Mouse (Mus musculus) bone marrow, adult 2 months (tissue): ENCODE results near the gene Atf5. TPM values are rescaled to one million over a fixed set of nuclear protein-coding genes. Genes with fewer than 3 reads are reported as not detected.
A peak's percentile ranks its signal among the peaks of the same experiment; 100 is the strongest.

ENCODE experiments used
- H3K27ac ChIP-seq: fragments of 200-500 bp; 2 replicates; pipeline ENCODE4 v1.5.1; 2012; ENCODE audit warnings: low read depth, mild to moderate bottlenecking, control low read depth, inconsistent platforms, low read length; ENCODE audit not compliant: control insufficient read depth, poor library complexity, insufficient read depth
- H3K4me1 ChIP-seq: fragments of 200-500 bp; 2 replicates; pipeline ENCODE4 v1.6.1; 2011; ENCODE audit warnings: low read length; ENCODE audit not compliant: control insufficient read depth, insufficient read depth
- H3K4me3 ChIP-seq: fragments of 200-500 bp; replicated peaks from 2 replicates; pipeline ENCODE3; 2011; ENCODE audit warnings: mild to moderate bottlenecking, low read depth, low read length, control low read depth; ENCODE audit not compliant: control insufficient read depth
- CTCF ChIP-seq: fragments of 200-500 bp; IDR thresholded peaks from 2 replicates; pipeline ENCODE4 v1.5.1; 2011; ENCODE audit warnings: low read length, control low read depth; ENCODE audit not compliant: control insufficient read depth, insufficient read depth
- POLR2A ChIP-seq: fragments of 200-500 bp; IDR thresholded peaks from 2 replicates; pipeline ENCODE4 v1.6.1; 2011; ENCODE audit warnings: low read depth, mild to moderate bottlenecking, control low read depth, low read length, borderline replicate concordance; ENCODE audit not compliant: control insufficient read depth
- WGBS: fragments of 180-500 bp; shearing (Covaris S2); methylation state at CpG from one replicate; pipeline ENCODE4 v1.1.7; 2018; 5-methylcytosine and 5-hydroxymethylcytosine counted together
- polyA plus RNA-seq: library from polyadenylated mRNA; stranded (reverse); fragments of >200 nt; gene quantifications from 2 replicates; pipeline ENCODE4 v1.2.4, GENCODE M21; 2011; ENCODE audit warnings: low replicate concordance; ENCODE audit not compliant: missing spikeins, insufficient read depth, insufficient read length

Atf5 gene
- polyA plus RNA-seq, 1 experiment: 32.7 TPM

DNA sequence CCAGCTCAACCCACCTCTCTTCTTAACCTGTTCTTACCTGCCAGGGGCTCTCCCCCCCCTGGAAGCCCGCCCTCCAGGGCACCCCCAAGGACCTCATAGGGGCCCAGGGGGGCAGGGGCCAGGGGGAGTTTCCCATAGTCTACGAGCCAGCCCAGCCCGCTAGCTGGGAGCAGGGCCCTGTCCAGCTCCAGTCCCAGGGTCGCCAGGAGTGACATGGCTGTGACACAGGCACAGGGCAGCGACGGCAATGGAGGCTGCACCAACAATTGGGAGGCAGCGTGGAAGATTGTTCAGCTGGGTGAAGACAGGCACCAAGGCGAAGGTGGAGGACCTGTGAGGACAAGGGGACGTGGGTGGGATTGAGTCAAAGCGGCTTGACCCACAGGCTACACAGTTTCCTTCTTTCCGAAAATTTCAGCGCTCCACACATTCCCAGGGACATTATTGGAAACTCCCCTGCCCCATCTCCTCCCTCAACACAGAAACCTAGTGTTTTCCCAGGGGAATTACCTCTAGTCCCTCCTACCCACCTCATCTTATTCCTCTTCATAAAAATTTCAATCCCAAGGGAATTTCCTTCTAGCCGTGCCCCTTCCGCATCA, 1.4 kb downstream of the Atf5 start:
- Histone ChIP-seq H3K27ac (peak overlapping the region; percentile 76; the same call in 1 of the 2 replicates), H3K4me1 (peaks cover 7% of the 10 kb centered on the region), H3K4me3 (peak overlapping the region; percentile 89)
- TF ChIP-seq POLR2A (no peak), CTCF (no peak)
- WGBS: 62% methylated on average over 14 of the region's 14 CpGs

DNA sequence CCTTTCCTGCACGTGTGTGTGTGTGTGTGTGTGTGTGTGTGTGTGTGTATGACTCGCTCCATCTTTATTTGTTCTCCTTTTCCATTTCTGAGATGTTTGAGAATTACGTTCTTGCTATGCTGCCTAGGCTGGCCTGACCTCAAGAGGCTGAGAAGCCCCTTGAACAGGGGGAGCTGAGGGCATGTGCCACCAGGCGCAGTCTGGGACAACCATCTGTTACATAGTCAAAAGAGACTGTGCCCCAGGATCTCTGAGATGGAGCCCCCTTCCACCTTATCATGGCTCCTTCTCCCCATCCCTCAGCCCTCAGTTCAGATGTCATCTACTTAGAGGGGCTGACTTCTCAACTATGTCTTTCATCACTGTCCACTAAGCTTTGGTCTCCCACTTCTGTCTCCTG, 2.0 kb downstream of the Atf5 start:
- Histone ChIP-seq H3K27ac (no peak overlapping the region), H3K4me1 (peaks cover 4% of the 10 kb centered on the region), H3K4me3 (no peak overlapping the region)
- TF ChIP-seq CTCF (no peak), POLR2A (no peak)
- 80% methylated on average over 4 of the region's 4 CpGs for WGBS

DNA sequence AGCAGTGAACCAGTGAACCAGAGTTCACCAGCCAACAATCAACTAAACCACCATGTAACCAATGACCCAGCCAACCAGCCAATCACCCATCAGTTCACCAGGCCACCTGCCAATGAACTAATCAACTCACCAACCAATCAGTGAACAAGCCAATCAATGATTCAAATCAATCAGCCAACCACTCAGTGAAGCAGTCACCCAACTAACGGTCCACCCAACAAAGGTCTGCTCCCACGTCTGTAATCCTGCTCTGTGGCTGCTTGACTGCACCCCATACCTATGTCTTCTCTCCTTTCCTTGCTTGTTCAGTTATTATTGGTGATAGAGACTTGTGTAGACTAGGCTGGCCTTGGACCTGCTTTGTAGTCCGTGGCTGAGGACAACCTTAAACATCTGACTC, 2.5 kb downstream of the Atf5 start:
- WGBS: 85% methylated on average over 3 of the region's 3 CpGs
- Histone ChIP-seq H3K4me1 (peaks cover 4% of the 10 kb centered on the region), H3K4me3 (no peak overlapping the region), H3K27ac (no peak overlapping the region)
- TF ChIP-seq CTCF (no peak), POLR2A (no peak)

DNA sequence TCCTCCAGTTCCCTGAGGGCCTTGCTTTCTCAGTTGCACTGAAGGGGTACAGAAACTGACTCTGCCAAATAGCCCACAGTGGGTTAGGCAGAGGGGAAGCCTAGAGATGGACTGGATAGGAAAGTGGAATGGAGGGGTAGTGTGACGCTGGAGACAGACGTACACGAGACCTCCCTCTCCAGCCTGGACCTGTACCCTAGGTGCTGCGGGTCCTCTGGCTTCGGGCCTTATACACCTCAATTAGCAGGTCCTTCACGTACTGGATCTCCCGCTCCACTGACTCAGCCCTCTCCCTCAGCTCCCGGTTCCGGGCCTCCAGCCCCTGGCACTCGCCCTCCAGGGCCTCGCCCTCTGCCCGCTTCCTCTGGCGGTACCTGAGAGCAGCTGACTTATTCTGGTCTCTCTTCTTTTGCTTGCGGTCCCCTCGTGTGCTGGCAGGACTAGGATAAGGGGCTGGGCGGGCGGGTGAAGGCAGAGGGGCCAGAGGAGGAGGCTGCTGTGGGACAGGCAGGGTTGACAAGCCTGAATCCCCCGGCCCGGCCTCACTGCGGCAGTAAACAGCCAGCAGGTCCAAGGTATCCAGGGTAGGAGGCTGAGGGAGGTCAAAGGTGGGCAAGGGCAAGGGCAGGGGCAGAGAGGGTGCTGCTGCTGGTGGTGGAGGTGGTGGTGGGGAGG, 3.7 kb downstream of the Atf5 start:
- 90% methylated on average over 20 of the region's 20 CpGs for WGBS
- no peak for TF ChIP-seq POLR2A
- no peak for TF ChIP-seq CTCF
- H3K4me1 ChIP-seq: peaks cover 2% of the 10 kb centered on the region
- no peak overlapping the region for H3K27ac ChIP-seq
- H3K4me3 ChIP-seq: no peak overlapping the region

DNA sequence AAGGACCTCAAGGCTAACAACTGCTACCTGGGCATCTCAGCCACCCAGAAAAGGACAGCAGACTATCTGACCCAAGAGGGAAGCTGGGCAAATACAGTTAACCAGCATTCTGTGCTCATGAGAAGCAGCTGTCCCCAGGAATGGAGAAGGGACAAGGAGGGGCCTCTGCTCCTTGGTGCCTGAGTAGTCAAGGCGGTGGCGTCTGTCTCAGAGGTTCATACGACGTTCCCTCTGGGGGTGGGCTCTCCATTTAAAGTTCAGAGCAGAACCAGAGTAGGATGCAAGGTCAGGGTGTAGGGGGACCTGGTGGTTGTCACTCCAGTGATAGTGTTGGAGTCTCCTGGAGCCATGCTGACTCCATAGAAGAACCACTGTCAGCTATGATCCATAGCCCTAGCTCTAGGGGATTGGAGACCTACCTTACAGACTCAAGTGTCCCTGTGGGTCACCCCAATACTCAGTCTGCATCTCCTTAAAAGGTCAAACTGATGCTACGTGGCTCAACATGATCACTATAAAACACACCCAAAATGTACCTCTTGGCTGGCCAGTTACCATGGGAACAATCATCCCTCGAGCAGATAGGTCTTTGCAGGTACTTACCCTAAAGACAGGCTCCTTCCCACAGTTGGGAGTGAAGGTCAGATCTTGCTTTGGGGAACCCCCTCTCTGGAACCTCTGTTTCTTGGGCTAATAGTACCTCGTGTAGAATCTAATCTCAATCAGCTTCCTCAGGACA, 5.5 kb downstream of the Atf5 start:
- H3K4me3 ChIP-seq: no peak overlapping the region
- TF ChIP-seq CTCF (no peak), POLR2A (no peak)
- 86% methylated on average over 7 of the region's 7 CpGs for WGBS
- no peak overlapping the region for H3K27ac ChIP-seq
- peaks cover 2% of the 10 kb centered on the region for H3K4me1 ChIP-seq

DNA sequence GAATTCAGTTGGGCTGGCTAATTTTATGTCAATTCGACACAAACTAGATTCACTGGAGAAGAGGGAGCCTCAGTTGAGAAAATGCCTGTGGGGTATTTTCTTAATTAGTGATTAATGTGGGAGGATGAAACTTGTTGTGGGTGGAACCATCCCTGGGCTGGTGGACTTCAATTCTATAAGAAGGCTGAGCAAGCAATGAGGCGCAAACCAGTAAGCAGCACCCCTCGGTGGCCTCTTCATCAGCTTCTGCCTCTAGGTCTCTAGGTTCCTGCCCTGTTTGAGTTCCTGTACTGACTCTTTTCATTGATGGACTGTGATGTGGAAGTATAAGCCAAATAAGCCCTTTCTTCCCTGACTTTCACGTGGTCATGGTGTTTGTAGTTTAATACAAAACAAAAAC, 6.1 kb downstream of the Atf5 start:
- Histone ChIP-seq H3K4me1 (peaks cover 2% of the 10 kb centered on the region), H3K27ac (no peak overlapping the region), H3K4me3 (no peak overlapping the region)
- 74% methylated on average over 4 of the region's 4 CpGs for WGBS
- no peak for TF ChIP-seq POLR2A
- TF ChIP-seq CTCF: no peak

DNA sequence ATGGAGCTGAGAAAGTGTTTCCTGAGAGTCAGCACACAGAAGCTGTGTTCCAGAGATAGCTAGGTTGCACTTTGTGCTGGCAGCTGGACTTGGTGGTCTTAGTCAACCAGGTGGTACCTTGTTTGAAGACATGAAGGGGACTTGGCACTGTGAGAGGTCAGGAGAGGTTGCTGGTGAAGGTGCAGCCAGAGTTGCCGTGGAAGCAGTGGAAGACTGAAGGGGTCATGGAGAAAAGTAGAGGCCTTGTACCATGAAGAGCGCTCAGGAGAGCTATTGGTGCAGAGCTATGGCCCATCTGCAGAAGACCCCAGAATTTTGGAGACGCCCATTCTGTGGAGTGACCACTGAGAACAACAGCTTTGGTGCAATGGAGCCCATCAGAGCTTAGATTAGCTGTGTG, 7.0 kb downstream of the Atf5 start:
- no peak for TF ChIP-seq POLR2A
- no peak for TF ChIP-seq CTCF
- Histone ChIP-seq H3K27ac (no peak overlapping the region), H3K4me3 (no peak overlapping the region), H3K4me1 (no peaks in the 10 kb centered on the region)
- WGBS: 83% methylated on average over 3 of the region's 3 CpGs

DNA sequence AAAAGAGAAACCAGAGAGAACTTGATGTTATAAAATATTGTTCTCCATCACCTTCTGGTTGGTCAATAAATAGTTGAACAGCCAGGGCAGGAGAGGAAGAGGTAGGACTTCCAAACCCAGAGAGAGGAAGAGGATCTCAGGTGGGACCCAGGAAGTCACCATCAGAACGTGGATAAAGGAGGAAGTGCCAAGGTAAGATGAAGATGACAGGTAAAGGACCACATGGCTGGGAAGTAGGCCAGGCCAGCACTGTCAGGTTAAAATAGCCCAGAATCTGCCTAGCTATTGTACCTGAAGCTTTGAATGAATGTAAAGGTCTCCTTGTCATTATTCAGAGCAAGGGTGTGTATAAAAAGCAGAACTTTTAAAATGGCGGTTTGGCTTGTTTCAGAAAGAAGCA, 7.5 kb downstream of the Atf5 start:
- WGBS: 44% methylated on average over 2 of the region's 2 CpGs
- H3K4me3 ChIP-seq: no peak overlapping the region
- no peak overlapping the region for H3K27ac ChIP-seq
- no peak for TF ChIP-seq POLR2A
- no peak for TF ChIP-seq CTCF
- no peaks in the 10 kb centered on the region for H3K4me1 ChIP-seq

DNA sequence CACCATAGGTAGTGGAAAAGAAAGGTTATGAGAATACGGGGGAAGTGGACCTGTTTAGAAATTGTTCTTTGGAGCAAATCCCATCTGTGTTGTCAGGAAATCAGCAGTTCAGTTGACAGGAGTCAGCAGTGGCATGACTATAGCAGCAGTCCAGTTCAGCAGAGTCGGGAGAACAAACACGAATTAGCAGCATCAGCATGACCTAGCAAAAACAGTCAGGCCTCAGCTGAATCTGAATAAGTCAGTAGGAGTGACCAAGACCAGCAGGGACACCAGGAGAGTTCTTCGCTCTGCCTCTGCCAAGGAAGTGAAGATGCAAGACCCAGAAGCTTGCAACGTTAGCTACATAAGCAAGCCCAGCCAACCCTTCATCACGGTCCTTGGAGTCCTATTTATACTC, 23.7 kb downstream of the Atf5 start:
- Histone ChIP-seq H3K27ac (no peak overlapping the region), H3K4me1 (no peaks in the 10 kb centered on the region), H3K4me3 (no peak overlapping the region)
- WGBS: 71% methylated on average over 6 of the region's 6 CpGs
- TF ChIP-seq CTCF (no peak), POLR2A (no peak)
